ENCODE assay signal across 8 mouse cellular contexts in genomic region chr14:54780836-54781609, GRCm38 (mm10). TPM values are rescaled to one million over a fixed set of nuclear protein-coding genes. Genes with fewer than 3 reads are reported as not detected.
A peak's percentile ranks its signal among the peaks of the same experiment; 100 is the strongest.
DNase-seq lines count a peak whose midpoint lies in the region; ATAC-seq and TF ChIP-seq lines count a peak whose summit lies in the region.

No protein-coding gene starts in this region.

- H3K9ac ChIP-seq in embryonic facial prominence, embryonic 15.5 days: peak overlapping the region; percentile 18; the same call in 1 of the 2 replicates
- peak overlapping the region; percentile 80 for H3K9ac ChIP-seq in heart, embryonic 13.5 days
- peak overlapping the region; percentile 30 for H3K9ac ChIP-seq in kidney, embryonic 15.5 days
- H3K9ac ChIP-seq in liver, embryonic 11.5 days (ENCODE audit: low read depth, low read length): no peak overlapping the region
- H3K9ac ChIP-seq in midbrain, postnatal 0 days (replicated peaks; ENCODE audit: low read length, poor library complexity, severe bottlenecking): peak overlapping the region; percentile 61

- TF ChIP-seq CTCF in midbrain, postnatal 0 days (IDR thresholded peaks at IDR 0.05): no peak
- no peak for TF ChIP-seq CTCF in testis, adult 2 months (IDR thresholded peaks at IDR 0.05; ENCODE audit: control insufficient read depth, insufficient read depth, insufficient replicate concordance, low read depth, low read length)

- WGBS in embryonic facial prominence, embryonic 15.5 days: 2% methylated on average over 35 of the region's 35 CpGs
- WGBS in heart, embryonic 13.5 days: 3% methylated on average over 35 of the region's 35 CpGs
- WGBS in kidney, embryonic 15.5 days: 3% methylated on average over 35 of the region's 35 CpGs
- WGBS in liver, embryonic 11.5 days: 4% methylated on average over 35 of the region's 35 CpGs
- WGBS in midbrain, postnatal 0 days: 2% methylated on average over 35 of the region's 35 CpGs

- no peaks in the 10 kb centered on the region for H3K9me3 ChIP-seq in embryonic facial prominence, embryonic 15.5 days (replicated peaks)
- H3K9me3 ChIP-seq in heart, embryonic 13.5 days: no peaks in the 10 kb centered on the region; the same call in 1 of the 2 replicates
- H3K9me3 ChIP-seq in kidney, embryonic 15.5 days (replicated peaks): no peaks in the 10 kb centered on the region
- H3K9me3 ChIP-seq in liver, embryonic 11.5 days (ENCODE audit: control insufficient read depth, low read length): no peaks in the 10 kb centered on the region
- H3K9me3 ChIP-seq in midbrain, postnatal 0 days (ENCODE audit: low read length): no peaks in the 10 kb centered on the region

- peak; percentile 21 for DNase-seq in CD4-positive helper T cell, adult 2 months (ENCODE audit: low read depth, low spot score)
- peak; percentile 70 for DNase-seq in adrenal gland, postnatal 25 days
- DNase-seq in liver, embryonic 11.5 days (ENCODE audit: low spot score): peak; percentile 59
- peak; percentile 61 for DNase-seq in midbrain, postnatal 0 days (ENCODE audit: low spot score)

- TF ChIP-seq POLR2A in testis, adult 2 months (IDR thresholded peaks at IDR 0.05; ENCODE audit: control insufficient read depth, low read depth, low read length): peak; percentile 63

- H3K27ac ChIP-seq in embryonic facial prominence, embryonic 15.5 days (replicated peaks): no peak overlapping the region
- H3K27ac ChIP-seq in heart, embryonic 13.5 days (replicated peaks): 0 out of 2 replicates have a peak overlapping the region, but pooled peaks have one; percentile 25
- 0 out of 2 replicates have a peak overlapping the region, but pooled peaks have one; percentile 20 for H3K27ac ChIP-seq in kidney, embryonic 15.5 days
- H3K27ac ChIP-seq in liver, embryonic 11.5 days (ENCODE audit: low read depth, low read length): no peak overlapping the region
- H3K27ac ChIP-seq in midbrain, postnatal 0 days (ENCODE audit: low read depth, low read length): peak overlapping the region; percentile 69
- peak overlapping the region; percentile 62; the same call in 1 of the 2 replicates for H3K27ac ChIP-seq in testis, adult 2 months (ENCODE audit: control insufficient read depth, insufficient read depth, low read depth, low read length)

- 0 out of 2 replicates have a peak, but pooled peaks cover 5% of the 10 kb centered on the region for H3K4me1 ChIP-seq in embryonic facial prominence, embryonic 15.5 days
- peaks cover 20% of the 10 kb centered on the region for H3K4me1 ChIP-seq in heart, embryonic 13.5 days
- H3K4me1 ChIP-seq in kidney, embryonic 15.5 days: peaks cover 12% of the 10 kb centered on the region
- H3K4me1 ChIP-seq in liver, embryonic 11.5 days (replicated peaks; ENCODE audit: control insufficient read depth, insufficient read depth, low read length): 0 out of 2 replicates have a peak, but pooled peaks cover 3% of the 10 kb centered on the region
- H3K4me1 ChIP-seq in midbrain, postnatal 0 days (ENCODE audit: insufficient read depth, low read length): 0 out of 2 replicates have a peak, but pooled peaks cover 4% of the 10 kb centered on the region
- H3K4me1 ChIP-seq in testis, adult 2 months (ENCODE audit: control insufficient read depth, insufficient read depth, low read length): peaks cover 7% of the 10 kb centered on the region

- peak overlapping the region; percentile 51 for H3K4me3 ChIP-seq in embryonic facial prominence, embryonic 15.5 days (replicated peaks)
- peak overlapping the region; percentile 59 for H3K4me3 ChIP-seq in heart, embryonic 13.5 days
- peak overlapping the region; percentile 50 for H3K4me3 ChIP-seq in kidney, embryonic 15.5 days (replicated peaks)
- peak overlapping the region; percentile 58 for H3K4me3 ChIP-seq in liver, embryonic 11.5 days (ENCODE audit: low read depth, low read length)
- H3K4me3 ChIP-seq in midbrain, postnatal 0 days (ENCODE audit: low read depth, low read length): peak overlapping the region; percentile 61
- peak overlapping the region; percentile 88 for H3K4me3 ChIP-seq in testis, adult 2 months (ENCODE audit: control insufficient read depth, low read depth, low read length)

- H3K36me3 ChIP-seq in embryonic facial prominence, embryonic 15.5 days: no peaks in the 10 kb centered on the region
- H3K36me3 ChIP-seq in heart, embryonic 13.5 days: no peaks in the 10 kb centered on the region
- no peaks in the 10 kb centered on the region for H3K36me3 ChIP-seq in kidney, embryonic 15.5 days
- no peaks in the 10 kb centered on the region for H3K36me3 ChIP-seq in liver, embryonic 11.5 days (ENCODE audit: control insufficient read depth, insufficient read depth, low read length)
- no peaks in the 10 kb centered on the region for H3K36me3 ChIP-seq in midbrain, postnatal 0 days (ENCODE audit: insufficient read depth, low read length)
- H3K36me3 ChIP-seq in testis, adult 2 months (ENCODE audit: control insufficient read depth, insufficient read depth, low read length): no peaks in the 10 kb centered on the region

- peak overlapping the region; percentile 91 for H3K4me2 ChIP-seq in embryonic facial prominence, embryonic 15.5 days (replicated peaks)
- peak overlapping the region; percentile 82 for H3K4me2 ChIP-seq in heart, embryonic 13.5 days
- peak overlapping the region; percentile 81 for H3K4me2 ChIP-seq in kidney, embryonic 15.5 days
- peak overlapping the region; percentile 90 for H3K4me2 ChIP-seq in liver, embryonic 11.5 days
- H3K4me2 ChIP-seq in midbrain, postnatal 0 days (ENCODE audit: low read depth, low read length, poor library complexity, severe bottlenecking): peak overlapping the region; percentile 81

- ATAC-seq in embryonic facial prominence, embryonic 15.5 days (ENCODE audit: insufficient number of reproducible peaks, low FRiP score, low TSS enrichment, low read depth): no peak; the same call in 1 of the 2 replicates
- no peak for ATAC-seq in heart, embryonic 13.5 days (ENCODE audit: extremely low read depth, insufficient number of reproducible peaks, low FRiP score, low TSS enrichment)
- ATAC-seq in kidney, embryonic 15.5 days (replicated peaks; ENCODE audit: low FRiP score): peak; percentile 73; the same call in 1 of the 2 replicates
- ATAC-seq in liver, embryonic 11.5 days (replicated peaks; ENCODE audit: low FRiP score): 0 out of 2 replicates have a peak, but pooled peaks have one; percentile 51
- peak; percentile 70 for ATAC-seq in midbrain, postnatal 0 days (ENCODE audit: low FRiP score)

- peaks cover 16% of the 10 kb centered on the region for H3K27me3 ChIP-seq in embryonic facial prominence, embryonic 15.5 days
- H3K27me3 ChIP-seq in heart, embryonic 13.5 days (replicated peaks): peaks cover 35% of the 10 kb centered on the region
- peaks cover 28% of the 10 kb centered on the region for H3K27me3 ChIP-seq in kidney, embryonic 15.5 days
- peaks cover 23% of the 10 kb centered on the region for H3K27me3 ChIP-seq in liver, embryonic 11.5 days (replicated peaks; ENCODE audit: control insufficient read depth, insufficient read depth, low read length)
- no peaks in the 10 kb centered on the region for H3K27me3 ChIP-seq in midbrain, postnatal 0 days (ENCODE audit: insufficient read depth, low read length)
- no peaks in the 10 kb centered on the region for H3K27me3 ChIP-seq in testis, adult 2 months (ENCODE audit: control insufficient read depth, insufficient read depth, low read length)

RNA-seq across cellular contexts. Expression of gene Slc7a8, which starts 0.7 kb away (rescaled TPM):
- total RNA-seq in adrenal gland, postnatal 25 days (2021): 58.4 and 64.6 TPM in 2 replicates
- polyA plus RNA-seq in embryonic facial prominence, embryonic 15.5 days (2015; fragmentation: Nextera tagmentation; extraction: Ambion mirVana): 6.5 and 6.8 TPM in 2 replicates
- 3.4 and 4.0 TPM in 2 replicates for polyA plus RNA-seq in heart, embryonic 13.5 days (2015; fragmentation: Nextera tagmentation; extraction: Ambion mirVana)
- 12.8 and 14.2 TPM in 2 replicates for polyA plus RNA-seq in kidney, embryonic 15.5 days (2015; fragmentation: Nextera tagmentation; extraction: Ambion mirVana)
- polyA plus RNA-seq in liver, embryonic 11.5 days (2014; fragmentation: Nextera tagmentation; extraction: Ambion mirVana): 6.8 and 7.1 TPM in 2 replicates
- total RNA-seq in midbrain, postnatal 0 days (2014; rRNA removed): 10.3 and 11.3 TPM in 2 replicates
- polyA plus RNA-seq in midbrain, postnatal 0 days (2015; fragmentation: Nextera tagmentation; extraction: Ambion mirVana): 8.8 and 9.7 TPM in 2 replicates
- polyA plus RNA-seq in testis, adult 2 months (2012; rRNA removed): 18.8 and 27.5 TPM in 2 replicates

RNA-seq across cellular contexts. Expression of gene Rnf212b, which starts 32.9 kb away (rescaled TPM):
- total RNA-seq in adrenal gland, postnatal 25 days (2021): 1.2 TPM in 1 of 2 replicates, not detected in the other
- polyA plus RNA-seq in embryonic facial prominence, embryonic 15.5 days (2015; fragmentation: Nextera tagmentation; extraction: Ambion mirVana): not detected in 2 replicates
- polyA plus RNA-seq in heart, embryonic 13.5 days (2015; fragmentation: Nextera tagmentation; extraction: Ambion mirVana): not detected in 2 replicates
- polyA plus RNA-seq in kidney, embryonic 15.5 days (2015; fragmentation: Nextera tagmentation; extraction: Ambion mirVana): not detected in 2 replicates
- not detected in 2 replicates for polyA plus RNA-seq in liver, embryonic 11.5 days (2014; fragmentation: Nextera tagmentation; extraction: Ambion mirVana)
- total RNA-seq in midbrain, postnatal 0 days (2014; rRNA removed): 0.38 TPM in 1 of 2 replicates, not detected in the other
- not detected in 2 replicates for polyA plus RNA-seq in midbrain, postnatal 0 days (2015; fragmentation: Nextera tagmentation; extraction: Ambion mirVana)
- 9.1 and 9.5 TPM in 2 replicates for polyA plus RNA-seq in testis, adult 2 months (2012; rRNA removed)

Comparison
In these comparisons a context has a peak if more than half of its experiments do, and no peak if none do; other contexts are left out.
1. ATAC-seq: peak in kidney, embryonic 15.5 days (single experiment), liver, embryonic 11.5 days (single experiment) and midbrain, postnatal 0 days (single experiment); none in embryonic facial prominence, embryonic 15.5 days (single experiment) and heart, embryonic 13.5 days (single experiment).
2. H3K27ac ChIP-seq: peak in heart, embryonic 13.5 days (single experiment), kidney, embryonic 15.5 days (single experiment), midbrain, postnatal 0 days (single experiment) and testis, adult 2 months (single experiment); none in embryonic facial prominence, embryonic 15.5 days (single experiment) and liver, embryonic 11.5 days (single experiment).
3. Peak in every context shown above with its lines, with median percentiles within 50 percentile points of each other: DNase-seq, H3K4me2 ChIP-seq and H3K4me3 ChIP-seq.